Mouse (Mus musculus): ENCODE measurements at regions not wholly inside any gene's neighbourhood (a gene's known extent, or its start where the extent isn't known, plus 50 kb on each side); places are given as distances from the start of the nearest gene placed in this dataset.

DNA sequence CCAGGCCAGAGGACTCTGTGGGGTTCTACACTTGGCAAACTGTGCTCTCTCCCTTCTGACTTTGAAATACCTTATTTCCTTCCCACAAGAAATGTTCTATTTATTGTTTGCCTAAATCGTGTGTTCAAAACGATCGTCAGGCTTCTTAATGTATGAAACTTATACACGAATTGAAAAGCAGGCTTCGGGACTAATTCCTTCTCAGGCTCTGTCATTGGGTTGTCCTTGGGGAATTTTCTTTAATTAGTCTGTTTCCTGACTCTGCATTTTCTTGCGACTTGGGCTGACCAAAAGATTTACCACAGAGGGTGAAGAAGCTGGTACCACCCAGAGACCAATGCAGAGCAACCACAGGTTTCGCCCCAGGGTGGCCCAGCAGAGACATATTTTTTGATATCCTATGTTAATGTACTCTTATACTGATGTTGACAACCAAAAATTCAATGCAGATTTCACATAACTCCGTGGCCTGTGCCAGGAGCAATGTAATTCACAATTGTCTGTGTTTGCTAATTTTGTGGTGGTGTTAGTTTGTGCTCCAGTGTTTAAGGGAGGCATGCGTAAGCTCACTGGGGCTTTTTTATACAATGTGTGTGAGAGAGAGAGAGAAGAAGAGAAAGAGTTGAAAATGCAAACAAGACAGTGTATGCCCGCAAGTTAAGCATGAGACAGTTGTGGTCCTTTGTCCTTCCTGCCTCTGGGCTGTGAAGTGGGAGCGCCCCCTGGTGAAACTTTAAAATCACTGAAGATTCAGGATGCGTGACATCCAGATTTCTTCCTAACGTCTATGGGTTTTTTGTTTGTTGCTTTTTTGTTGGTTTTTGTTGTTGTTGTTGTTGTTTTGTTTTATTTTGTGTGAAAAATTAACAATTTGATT lies 452.7 kb downstream of the Sox2 start:
- DNase-seq = peak; percentile 47 to 57

DNA sequence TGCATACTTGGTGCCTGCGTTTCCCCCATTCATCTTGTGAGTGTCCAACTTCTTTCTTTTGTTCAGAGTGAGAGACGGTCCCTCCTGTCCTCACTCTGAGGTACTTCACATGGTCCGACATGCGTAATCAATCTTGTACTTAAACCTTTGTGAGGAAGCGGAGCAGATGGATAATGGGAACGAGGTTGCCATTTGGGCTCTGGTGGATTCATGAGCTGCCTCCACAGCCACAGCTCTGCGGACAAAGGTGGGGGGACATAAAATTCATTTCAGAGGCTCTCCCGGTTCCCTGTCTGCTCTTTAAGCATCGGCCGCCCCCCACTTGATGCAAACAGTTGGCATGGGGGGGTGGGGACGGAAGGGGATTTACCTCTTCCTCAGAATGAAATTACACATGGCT lies 454.7 kb downstream of the Sox2 start:
- DNase-seq = no peak

DNA sequence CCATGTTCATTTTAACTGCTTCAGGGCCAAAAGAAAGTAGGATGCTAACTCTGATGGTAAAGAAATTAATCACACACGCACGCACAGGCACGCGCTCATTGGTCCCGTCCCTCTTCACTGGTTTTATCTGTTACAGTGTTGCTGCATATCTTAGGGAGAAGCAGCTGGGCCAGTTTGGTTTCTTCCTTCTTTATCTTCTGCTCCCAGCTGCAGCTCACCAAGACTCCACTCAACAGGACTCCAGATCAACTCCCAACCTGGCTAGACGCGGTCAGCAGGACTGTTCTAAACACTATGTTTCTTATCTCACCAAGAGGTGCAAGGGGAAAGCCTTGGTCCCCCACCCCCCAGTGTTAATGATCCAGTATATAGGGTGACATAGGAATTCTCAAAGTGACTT lies 455.9 kb downstream of the Sox2 start:
- no peak for DNase-seq

DNA sequence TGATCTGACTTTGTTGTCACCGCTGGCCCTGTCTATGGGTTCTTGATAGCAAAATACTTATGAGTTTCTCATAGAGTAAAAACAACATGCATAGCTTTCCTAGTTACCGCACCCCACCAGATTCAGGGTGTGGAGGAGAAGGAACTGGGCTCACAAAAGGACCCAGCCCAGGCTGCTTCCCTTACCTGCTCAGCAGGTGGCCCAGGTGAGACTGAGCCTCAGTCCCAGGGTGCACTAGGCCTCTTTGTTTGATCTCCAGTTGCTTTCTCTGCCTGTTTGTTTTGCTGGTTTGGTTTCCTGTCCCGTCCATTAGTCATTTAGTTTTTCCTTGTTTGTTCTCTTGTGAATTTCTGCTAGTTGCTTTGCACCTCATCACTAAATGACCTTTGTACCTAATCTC lies 483.3 kb downstream of the Sox2 start:
- no peak for DNase-seq

DNA sequence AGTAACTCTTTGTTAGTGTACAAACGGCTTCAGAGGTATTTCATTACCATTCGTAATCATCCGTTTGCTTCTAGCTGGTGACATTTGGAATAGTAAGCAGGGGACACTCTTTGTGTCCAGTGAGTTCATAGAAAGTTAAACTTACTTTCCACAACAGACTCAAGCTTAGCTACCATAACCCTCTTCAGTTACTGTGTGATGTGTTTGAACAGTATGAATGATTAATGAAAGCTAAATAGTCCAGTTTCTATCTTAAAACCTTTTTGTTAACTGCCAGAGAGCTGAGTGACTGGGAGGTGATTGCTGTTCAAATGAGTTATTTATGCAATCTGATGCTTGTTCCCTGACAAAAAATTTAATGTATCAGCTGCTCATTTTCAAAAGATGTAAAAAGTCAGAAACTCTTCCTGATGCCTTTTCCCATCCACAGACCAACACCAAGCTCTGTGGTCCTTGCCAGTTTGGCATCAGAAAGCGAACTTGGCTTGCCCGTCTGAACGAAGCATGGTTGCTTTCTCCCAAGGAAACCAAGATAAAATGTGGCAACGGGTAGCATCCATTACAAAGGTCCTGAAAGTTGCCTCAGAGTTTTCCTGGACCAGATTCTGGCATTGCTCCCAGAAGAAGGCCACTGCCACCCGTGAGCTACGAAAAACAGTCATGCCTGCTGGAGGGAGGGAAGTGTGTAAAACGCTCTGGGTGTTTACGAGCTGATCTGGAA lies 491.5 kb downstream of the Sox2 start:
- DNase-seq = peak; percentile 20 to 31

DNA sequence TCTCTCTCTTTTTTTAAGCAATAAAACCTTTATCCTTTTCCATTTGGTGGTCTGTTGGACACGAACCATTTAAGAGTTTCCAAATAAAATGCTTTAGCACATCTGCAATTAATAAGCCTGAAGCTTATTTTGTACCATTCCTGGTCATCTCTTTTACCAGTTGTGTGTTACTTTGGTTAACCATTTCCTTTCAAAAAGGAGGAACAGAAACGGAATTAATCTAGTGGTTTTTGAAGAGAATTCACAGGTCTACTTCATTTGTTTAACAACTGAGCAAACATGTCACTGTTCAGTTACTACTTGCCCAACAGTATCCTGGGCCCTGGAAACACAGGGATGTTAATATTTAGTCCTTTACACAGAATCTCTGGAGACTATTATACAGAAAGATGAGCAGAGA lies 492.5 kb downstream of the Sox2 start:
- DNase-seq = no peak

DNA sequence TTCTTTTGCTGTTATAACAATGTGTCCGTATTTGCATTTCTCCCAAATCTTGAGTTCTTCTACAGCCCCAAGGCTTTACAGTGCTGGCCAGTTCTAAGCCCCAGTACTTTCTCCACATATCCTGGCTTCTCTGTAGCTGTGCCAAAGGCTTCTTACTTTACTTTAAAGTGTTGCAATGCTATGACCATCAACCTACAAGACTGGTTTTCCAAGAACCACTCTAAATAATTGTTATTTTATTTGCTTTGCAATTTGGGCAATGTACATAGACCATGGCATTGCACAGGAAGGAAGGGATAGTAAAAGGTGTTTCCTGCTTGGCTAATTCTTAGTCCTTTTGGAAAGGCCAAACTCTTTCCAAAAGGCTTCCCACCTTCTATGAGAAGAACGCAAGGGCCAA lies 495.4 kb downstream of the Sox2 start:
- no peak for DNase-seq

DNA sequence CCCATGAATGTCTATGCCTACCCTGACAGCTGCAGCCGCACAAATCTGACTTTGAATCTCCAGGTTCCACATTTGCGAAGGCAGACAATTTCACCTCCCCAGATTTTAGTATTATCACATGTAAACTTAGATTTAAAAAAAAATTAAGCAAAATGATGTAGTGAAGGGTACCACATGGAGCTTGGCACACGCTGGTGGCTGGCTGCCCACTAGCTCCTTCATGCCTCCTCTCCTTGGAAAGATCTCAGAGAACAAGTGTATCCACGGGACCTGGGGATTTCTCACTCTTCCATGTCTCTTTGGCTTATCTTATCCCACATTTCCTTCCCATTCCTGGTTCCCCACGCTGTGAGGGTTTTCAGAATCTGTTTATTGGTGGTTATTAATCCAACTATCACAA lies 496.5 kb downstream of the Sox2 start:
- DNase-seq = no peak

DNA sequence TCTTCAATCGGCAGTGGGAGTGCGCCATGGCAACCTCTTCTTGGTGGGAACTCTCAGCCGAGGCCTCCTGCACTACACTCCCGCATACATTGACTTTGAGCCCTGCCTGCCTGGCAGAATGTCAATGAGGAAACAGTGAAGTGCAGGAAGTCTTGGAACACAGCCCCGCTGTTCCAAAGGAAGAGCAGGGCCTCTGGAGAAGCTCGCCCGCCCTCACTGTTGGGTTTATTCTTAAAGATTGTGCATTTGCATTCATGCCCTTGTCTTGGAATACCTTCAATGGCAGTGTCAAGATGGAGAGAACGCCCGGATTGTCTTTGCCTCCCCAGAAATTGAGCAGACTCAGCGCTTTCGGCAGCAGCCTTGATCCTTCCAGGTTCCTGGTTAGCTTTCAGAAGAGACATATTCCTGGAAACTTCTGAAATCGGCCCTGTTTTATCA lies 499.1 kb downstream of the Sox2 start:
- DNase-seq = peak; percentile 8 to 9

DNA sequence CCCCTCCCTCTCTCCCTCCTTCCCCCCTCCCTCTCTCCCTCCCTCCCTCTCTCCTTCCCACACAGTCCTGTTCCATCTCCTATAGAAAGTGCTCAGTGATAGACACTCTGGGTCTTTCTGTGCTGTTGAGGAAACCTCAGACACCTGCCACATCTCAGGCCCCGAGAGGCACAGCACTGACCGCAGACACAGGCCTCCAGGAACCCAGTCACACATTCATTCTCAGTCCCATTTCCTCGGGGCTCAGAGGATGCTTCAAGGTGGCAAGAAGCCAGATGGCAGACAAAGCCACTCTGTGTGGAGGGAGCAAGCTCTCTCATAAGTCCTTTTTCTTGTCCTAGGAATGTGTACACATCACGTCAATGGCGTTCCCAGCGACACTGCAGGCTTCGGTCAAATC lies 502.0 kb downstream of the Sox2 start:
- peak in 1 of 2 experiments; percentile 21 for DNase-seq

DNA sequence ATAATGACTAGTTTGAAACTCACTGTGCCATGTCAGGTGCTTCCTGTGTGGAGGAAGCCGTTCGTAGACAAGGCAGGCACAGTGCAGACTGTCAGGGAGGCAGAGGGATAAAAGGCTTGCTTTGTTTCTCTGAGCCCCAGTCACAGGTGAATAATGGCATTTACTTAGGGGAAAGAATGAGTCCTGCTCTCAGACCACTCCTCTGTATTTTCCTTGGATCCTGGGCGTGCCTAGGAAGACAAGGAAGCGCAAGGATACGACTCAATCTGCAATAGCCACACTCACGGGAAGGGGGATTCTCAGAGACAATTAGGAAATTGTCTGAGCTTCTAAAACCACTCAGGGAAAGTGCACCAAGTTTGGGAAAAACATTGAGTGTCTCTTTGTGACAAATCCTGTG lies 504.1 kb downstream of the Sox2 start:
- DNase-seq = no peak

DNA sequence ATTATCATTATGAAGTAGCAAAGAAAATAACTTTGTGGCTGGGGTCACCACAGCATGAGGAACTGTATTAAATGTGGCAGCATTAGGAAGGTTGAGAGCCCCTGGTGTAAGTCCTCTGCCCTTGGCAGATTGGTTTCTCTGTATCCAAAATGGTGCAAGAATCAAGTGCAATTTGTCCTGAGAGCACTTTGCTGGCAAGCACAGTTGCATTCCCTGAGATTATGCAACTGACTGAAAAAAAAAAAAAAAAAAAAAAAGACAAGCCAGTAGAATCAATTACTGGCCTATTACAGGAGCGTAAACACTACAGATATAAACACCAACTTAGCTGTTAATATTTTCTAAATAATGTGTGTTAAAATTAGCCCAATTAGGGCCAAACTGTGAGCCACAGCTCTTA lies 518.5 kb downstream of the Sox2 start:
- DNase-seq = no peak

DNA sequence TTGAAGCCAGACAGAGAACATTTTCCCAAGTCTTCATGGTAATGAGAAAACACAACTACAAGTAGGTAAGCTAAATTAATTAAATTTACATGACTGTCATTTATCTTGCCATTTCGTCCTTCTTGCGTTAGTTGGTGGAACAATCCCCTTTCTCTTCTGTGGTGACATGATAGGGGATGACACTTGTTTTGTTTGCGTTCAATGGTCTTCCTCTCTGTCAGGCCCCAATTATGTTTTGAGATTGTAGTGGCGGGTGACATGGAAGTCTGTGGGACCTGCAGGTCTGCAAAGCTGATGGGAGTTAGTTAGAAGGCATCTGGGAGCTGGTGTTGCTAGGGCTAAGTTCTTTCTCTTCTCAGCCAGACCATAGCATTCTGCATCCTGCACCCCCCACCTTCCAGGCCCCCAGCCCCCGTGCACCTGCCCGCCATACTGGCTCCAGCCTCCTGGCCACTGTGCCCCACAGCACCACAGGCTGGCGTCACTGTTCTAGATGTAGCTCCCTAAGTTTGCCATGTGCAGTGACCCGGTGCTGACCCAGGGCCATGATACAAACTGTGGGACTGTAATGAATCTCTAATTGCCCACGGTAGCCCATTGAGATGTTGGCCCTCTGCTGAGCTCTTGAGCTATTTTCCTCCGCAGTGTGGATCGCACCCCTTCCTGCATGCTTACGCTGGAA lies 528.7 kb downstream of the Sox2 start:
- no peak for DNase-seq

DNA sequence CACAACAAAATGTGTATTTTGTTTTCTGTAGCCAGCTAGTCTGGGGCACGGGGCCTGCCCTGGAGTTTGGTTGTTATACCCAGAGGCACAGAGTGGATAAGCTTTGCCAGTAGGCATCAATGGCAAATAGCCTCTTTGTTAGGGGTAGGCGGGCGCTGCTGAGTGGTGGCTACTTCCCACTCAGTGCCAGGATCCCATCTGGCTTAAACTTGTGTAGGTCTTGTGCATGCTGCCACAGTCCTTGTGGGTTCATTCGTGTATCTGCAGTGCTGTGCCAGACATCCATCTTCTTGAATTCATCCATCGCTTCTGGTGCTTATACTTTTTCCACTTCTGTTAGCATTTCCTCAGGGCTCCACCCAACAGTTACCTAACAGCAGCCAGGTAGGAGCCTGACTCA lies 545.4 kb upstream of the Atp11b start:
- peak in 1 of 2 experiments; percentile 11 for DNase-seq

DNA sequence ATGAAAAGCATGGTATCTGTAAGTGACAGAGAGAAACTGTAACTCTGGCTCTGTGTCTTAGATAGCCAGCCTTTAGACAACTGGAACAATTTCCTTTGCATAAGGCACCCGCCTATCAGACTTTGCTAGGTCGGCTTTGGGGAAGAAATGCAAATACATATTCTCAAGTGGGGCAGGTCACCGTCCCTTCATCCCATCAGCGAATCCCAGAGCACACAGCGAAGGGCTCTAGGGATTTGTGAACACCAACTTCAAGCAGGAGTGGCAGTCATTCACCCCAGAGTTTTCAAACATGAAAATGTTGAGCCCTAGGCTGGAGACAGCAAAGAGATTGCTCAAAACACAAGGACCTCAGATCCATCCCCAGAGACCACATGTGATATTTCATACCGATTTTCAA lies 534.5 kb upstream of the Atp11b start:
- DNase-seq = no peak

DNA sequence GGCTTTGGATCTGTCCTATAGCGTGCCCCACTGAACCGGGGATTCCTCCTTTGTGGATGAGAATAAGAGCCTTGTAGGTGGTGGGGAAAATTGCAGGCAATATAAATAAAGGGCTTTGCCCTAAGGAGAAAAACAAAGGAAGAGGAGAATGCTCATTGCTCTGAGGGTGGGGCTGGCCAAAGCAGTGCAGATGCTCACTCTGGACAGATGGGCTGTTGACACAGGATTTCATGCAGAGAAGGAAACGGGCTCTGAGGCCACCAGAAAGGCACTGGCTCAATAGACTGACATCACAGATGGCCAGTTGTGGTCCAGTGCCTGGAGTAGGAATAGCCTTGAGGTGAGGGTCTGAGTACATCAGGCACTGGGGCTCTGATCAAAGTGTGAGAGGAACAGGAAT lies 532.7 kb upstream of the Atp11b start:
- DNase-seq = no peak

DNA sequence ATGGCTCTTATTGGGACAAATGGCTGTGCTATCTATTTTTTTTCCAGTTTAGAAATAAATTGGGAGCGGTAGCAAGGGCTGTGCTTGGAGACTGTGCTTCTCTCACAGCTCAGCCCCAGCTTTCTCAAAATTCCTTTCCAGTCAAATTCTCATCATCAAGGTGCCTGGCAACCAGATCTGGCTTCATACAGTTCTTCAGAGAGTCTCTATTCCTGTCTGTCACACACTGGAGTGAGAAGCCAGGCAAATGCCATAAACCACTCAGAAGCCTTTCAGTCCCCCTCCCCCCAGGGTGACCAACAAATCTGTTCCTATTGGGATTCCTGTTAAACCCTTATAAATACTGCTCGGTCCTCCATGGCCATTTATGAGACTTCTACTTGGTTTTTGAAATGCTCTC lies 531.7 kb upstream of the Atp11b start:
- no peak for DNase-seq

DNA sequence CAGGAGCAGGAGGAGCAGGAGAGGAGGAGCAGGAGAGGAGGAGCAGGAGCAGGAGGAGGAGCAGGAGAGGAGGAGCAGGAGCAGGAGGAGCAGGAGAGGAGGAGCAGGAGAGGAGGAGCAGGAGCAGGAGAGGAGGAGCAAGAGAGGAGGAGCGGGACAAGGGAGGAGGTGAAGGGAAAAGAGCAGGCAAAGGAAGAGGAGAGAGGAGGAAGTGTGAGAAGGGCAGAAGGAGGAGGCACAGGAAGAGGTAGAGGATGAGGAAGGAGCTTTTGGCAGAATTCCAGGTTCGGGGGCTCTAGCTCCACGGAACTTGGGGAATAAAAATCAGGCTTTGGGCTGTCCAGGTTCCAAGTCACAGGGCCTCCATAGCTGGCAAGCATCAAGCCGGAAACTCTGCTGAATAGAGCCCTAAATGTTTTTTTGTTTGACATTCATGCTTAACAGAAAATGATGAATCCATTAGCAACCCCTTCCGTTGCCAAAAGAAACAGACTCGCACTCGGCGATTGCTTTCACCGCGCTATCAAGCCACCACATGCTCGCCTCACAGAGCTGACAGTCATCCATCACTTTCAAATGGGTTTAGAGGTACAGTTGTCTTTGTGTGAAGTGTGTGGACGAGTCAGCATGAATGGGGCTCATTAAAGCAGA lies 528.7 kb upstream of the Atp11b start:
- peak; percentile 45 to 47 for DNase-seq

DNA sequence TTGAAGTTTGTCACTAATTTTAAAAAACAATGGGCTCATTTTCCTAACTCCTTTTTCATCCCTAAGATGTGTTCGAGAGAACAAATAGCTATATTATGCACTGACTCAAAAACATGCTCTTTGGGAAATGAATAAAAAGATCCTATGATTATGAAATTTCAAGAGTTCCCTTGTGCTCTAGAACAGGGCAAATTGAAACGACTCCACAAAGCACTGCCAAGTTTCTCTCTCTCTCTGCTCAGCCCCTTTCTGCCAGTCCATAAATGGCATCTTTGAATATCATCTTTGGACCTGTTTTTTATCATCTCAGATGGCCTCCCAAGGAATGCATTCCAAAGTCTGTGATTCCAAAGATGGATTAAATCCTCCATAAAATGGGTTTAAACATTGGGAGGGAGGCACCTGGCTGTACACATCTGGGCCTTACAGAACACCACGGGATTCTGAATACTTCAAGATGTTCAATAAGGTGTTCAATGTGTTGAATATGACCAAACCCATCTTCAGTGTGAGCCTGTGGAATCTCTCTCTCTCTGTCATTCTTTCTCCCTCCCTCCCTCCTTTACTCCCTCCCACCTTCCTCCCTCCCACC lies 528.0 kb upstream of the Atp11b start:
- no peak for DNase-seq

DNA sequence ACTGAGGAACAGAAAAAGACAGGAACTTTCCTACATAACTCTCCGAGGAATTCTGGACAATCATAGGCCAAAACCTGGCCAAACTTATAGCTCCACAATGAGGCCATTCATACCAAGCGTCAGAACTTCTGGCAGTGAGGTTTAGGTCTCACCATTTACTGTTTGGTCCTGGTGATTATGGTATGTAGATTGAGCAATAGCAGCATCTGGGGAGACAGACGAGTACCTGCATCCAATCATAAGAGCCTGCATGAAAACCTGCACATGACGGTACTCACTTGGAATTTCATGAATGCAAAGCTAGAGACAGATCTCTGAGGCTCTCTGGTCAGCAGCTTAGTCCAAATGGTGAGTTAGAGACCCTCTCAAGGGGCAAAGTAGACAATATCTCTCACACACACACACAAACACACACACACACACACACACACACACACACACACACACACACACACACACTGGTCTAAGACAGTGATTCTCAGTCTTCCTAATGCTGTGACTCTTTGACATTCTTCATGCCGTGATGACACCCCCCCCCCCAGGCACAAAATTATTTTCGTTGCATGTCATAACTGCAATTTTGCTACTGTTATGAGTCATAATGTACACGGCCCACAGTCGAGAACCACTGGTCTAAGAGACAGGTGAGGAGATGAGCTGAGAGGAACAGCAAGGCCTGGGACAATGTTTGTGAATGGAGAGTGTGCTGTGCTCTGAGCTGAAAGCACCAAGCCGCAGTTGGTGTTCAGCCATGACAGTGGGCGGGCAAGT lies 522.6 kb upstream of the Atp11b start:
- DNase-seq = no peak

DNA sequence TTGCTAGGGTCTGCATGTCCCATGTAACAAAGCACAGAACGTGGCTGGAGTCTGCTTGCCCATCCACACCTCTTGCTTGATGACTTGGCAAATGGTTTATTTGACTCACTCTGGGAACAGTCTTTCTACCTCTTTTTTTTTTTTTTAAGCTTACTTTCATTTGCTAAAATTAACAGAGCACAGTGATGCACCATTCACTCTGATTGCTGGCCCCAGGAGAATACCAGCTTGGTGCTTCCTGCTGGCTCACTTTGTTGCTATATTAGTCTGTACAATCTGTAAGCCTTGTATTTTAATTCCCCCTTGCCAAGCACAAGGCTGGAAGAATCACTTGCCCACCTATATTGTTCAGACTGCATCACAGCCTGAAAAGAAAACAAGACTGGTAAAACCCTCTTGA lies 521.4 kb upstream of the Atp11b start:
- no peak for DNase-seq

DNA sequence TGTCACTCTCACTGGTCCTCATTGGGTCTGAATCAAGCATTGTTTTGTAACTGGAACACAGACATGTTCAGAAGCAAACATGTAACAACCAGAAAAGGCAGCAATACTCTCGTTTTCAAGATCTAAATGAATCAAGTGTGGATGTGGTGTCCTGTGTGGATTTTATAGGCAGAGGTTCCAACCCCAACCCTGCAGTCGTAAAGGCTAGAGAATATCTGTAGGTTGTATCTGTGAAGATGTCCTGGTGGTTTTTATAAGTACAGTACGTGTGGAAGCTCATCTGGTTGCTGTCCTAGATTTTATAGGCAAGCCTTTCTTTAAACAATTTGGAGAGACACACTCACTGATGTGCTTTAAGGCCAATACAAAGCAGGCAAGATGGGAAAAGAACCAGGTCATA lies 518.8 kb upstream of the Atp11b start:
- DNase-seq = no peak

Measured in layer of hippocampus, postnatal 36 days (tissue).